Mouse (Mus musculus) heart, embryonic 15.5 days (tissue): ENCODE measurements around the gene Dok5. TPM values are rescaled to one million over a fixed set of nuclear protein-coding genes. Genes with fewer than 3 reads are reported as not detected.

Source experiments
- ATAC-seq: fragments of 200-750 bp; cut with Nextera tagmentation; replicated peaks from 2 replicates; pipeline ENCODE4 v1.8.0; 2017; ENCODE audit warnings: low read depth, moderate TSS enrichment; ENCODE audit not compliant: insufficient number of reproducible peaks, insufficient read depth, low FRiP score
- H3K27ac ChIP-seq: fragments of 300-500 bp; sonication (generic); 2 replicates; pipeline ENCODE4 v1.5.1; 2015; ENCODE audit warnings: mild to moderate bottlenecking, inconsistent platforms
- H3K27me3 ChIP-seq: fragments of 300-500 bp; sonication (generic); 2 replicates; pipeline ENCODE4 v1.6.1; 2015; ENCODE audit warnings: inconsistent platforms
- H3K36me3 ChIP-seq: fragments of 300-500 bp; sonication (generic); 2 replicates; pipeline ENCODE4 v1.6.1; 2015; ENCODE audit warnings: mild to moderate bottlenecking, inconsistent platforms
- H3K4me1 ChIP-seq: fragments of 300-500 bp; sonication (generic); replicated peaks from 2 replicates; pipeline ENCODE4 v1.6.1; 2015; ENCODE audit warnings: inconsistent platforms
- H3K4me2 ChIP-seq: fragments of 300-500 bp; sonication (generic); 2 replicates; pipeline ENCODE4 v1.6.1; 2015; ENCODE audit warnings: inconsistent platforms, mild to moderate bottlenecking, moderate library complexity
- H3K4me3 ChIP-seq: fragments of 300-500 bp; sonication (generic); 2 replicates; pipeline ENCODE4 v1.5.1; 2015; ENCODE audit warnings: mild to moderate bottlenecking, inconsistent platforms
- H3K9ac ChIP-seq: fragments of 300-500 bp; sonication (generic); 2 replicates; pipeline ENCODE4 v1.6.1; 2015; ENCODE audit warnings: mild to moderate bottlenecking, inconsistent platforms
- H3K9me3 ChIP-seq: fragments of 300-500 bp; sonication (generic); replicated peaks from 2 replicates; pipeline ENCODE4 v1.6.1; 2016; ENCODE audit warnings: inconsistent platforms
- WGBS: fragments of 180-500 bp; shearing (Covaris S2); methylation state at CpG from one replicate; pipeline ENCODE4 v1.1.7; 2015; ENCODE audit warnings: mixed read lengths; 5-methylcytosine and 5-hydroxymethylcytosine counted together
- polyA plus RNA-seq: library from polyadenylated mRNA; unstranded; fragments of >200 nt; fragmentation: Nextera tagmentation; extraction: Ambion mirVana; gene quantifications from 2 replicates; pipeline ENCODE4 v1.2.1, GENCODE M21; 2015

Dok5 gene
- polyA plus RNA-seq, 1 experiment from 2014 or later: 5.6 TPM

DNA sequence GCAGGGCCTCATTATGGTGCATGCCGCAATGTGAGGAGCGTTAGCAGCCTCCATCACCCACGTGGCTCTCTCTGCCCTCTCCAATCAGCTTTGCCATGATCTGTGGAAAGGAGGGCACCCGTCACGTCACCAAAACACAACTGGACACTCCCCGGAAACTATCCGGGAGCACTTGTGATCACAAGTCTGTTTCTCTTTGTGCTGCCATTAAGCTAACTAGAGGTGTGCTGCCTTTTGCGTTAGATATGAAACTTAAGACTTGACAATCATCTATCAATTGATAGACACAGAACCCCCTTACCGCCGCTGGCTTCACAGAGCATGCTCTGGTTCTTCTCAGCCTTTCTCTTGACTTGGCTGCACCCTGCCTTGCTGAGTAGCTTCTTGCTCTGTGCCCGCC is 6.9 kb upstream of the Dok5 start:
- no peak overlapping the region for H3K4me2 ChIP-seq
- no peak overlapping the region for H3K9ac ChIP-seq
- peaks cover 7% of the 10 kb centered on the region; the same call in 1 of the 2 replicates for H3K4me1 ChIP-seq
- ATAC-seq: no peak
- no peak overlapping the region for H3K27ac ChIP-seq
- no peaks in the 10 kb centered on the region for H3K9me3 ChIP-seq
- 64% methylated on average over 11 of the region's 11 CpGs for WGBS
- H3K4me3 ChIP-seq: no peak overlapping the region
- no peaks in the 10 kb centered on the region for H3K27me3 ChIP-seq
- no peaks in the 10 kb centered on the region for H3K36me3 ChIP-seq

DNA sequence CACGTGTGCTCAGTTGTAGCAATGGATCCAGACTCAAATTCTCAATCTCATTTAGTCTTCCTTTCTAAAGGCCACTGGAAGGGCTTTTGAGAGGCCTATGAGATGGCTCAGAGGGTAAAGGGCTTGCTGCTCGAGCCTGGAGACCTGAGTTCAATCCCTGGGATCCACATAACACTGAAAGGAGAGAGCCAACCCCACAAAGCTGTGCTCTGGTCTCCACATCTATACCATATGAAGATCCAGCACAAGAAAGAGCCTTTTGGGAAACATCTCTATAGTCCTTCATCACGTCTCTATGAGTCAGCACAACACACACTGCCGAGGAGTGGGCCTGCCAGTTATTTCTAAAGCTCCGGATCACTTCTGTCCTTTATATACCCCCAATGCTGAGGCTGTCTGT is 5.8 kb upstream of the Dok5 start:
- WGBS: 86% methylated on average over 5 of the region's 5 CpGs
- Histone ChIP-seq H3K9ac (no peak overlapping the region), H3K4me1 (peaks cover 7% of the 10 kb centered on the region; the same call in 1 of the 2 replicates), H3K27ac (no peak overlapping the region), H3K4me3 (no peak overlapping the region), H3K9me3 (no peaks in the 10 kb centered on the region), H3K4me2 (no peak overlapping the region), H3K36me3 (no peaks in the 10 kb centered on the region), H3K27me3 (peaks cover 3% of the 10 kb centered on the region; the same call in 1 of the 2 replicates)
- no peak for ATAC-seq

DNA sequence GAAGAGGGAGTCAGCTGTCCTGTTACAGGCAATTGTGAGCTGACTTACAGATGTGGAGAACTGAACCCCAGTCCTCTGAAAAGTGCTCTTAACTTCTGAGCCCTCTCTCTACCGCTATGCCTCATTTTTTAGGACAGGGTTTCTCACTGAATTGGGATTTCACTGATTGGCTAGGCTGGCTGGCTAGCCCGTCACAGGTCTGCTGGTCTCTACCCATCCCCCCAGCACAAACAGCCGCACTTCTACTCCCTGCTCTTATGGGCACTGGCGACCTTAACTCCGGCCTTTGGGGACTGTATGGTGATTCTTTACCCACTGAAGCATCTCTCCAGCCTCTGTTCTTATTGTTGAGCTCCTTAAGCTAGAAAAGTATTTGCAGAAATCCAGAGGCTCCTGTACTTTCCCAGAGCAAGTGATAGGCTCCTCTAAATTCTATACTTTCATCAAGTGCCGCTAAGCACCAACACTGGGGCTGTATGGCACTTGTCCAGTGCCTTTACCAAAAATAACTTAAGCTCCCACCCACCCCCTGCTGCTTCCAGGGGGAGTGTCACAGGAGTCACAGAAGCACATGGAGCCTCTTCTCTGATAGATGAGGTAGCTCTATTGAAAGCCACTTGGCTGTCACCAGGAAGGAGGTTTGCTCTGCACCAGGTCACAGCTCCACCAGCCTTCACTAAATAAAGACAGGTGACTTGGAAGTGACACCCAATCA is 4.5 kb upstream of the Dok5 start:
- no peak overlapping the region for H3K4me3 ChIP-seq
- H3K9me3 ChIP-seq: no peaks in the 10 kb centered on the region
- H3K27ac ChIP-seq: peak overlapping the region; percentile 35
- ATAC-seq: peak; percentile 48; the same call in 1 of the 2 replicates
- H3K36me3 ChIP-seq: no peaks in the 10 kb centered on the region
- H3K9ac ChIP-seq: no peak overlapping the region
- peak overlapping the region; percentile 19 for H3K4me2 ChIP-seq
- WGBS: 26% methylated on average over 6 of the region's 6 CpGs
- H3K4me1 ChIP-seq: peaks cover 15% of the 10 kb centered on the region
- H3K27me3 ChIP-seq: peaks cover 11% of the 10 kb centered on the region; the same call in 1 of the 2 replicates

DNA sequence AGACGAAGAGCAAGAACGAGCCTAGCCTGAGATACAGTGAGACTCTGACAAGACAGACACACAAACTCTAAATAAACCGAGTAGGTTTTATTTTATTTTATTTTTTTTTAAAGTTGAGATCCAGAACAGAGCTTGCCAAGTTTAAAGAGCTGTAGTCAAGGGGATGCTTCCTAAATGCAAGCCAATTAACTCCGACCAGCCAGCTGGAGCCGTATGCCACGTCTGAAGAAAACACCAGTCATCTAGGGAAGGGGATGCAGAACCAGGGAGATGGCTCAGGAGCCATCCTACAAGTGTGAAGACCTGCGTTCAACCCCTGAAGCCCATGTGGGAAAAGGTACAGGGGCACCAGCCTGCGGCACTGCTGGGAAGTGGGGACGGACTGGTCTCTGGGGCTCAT is 2.7 kb upstream of the Dok5 start:
- no peaks in the 10 kb centered on the region for H3K36me3 ChIP-seq
- H3K27me3 ChIP-seq: peaks cover 14% of the 10 kb centered on the region; the same call in 1 of the 2 replicates
- peaks cover 20% of the 10 kb centered on the region for H3K4me1 ChIP-seq
- no peak overlapping the region for H3K27ac ChIP-seq
- 87% methylated on average over 9 of the region's 9 CpGs for WGBS
- H3K4me2 ChIP-seq: no peak overlapping the region
- no peak for ATAC-seq
- no peaks in the 10 kb centered on the region for H3K9me3 ChIP-seq
- no peak overlapping the region for H3K4me3 ChIP-seq
- no peak overlapping the region for H3K9ac ChIP-seq

DNA sequence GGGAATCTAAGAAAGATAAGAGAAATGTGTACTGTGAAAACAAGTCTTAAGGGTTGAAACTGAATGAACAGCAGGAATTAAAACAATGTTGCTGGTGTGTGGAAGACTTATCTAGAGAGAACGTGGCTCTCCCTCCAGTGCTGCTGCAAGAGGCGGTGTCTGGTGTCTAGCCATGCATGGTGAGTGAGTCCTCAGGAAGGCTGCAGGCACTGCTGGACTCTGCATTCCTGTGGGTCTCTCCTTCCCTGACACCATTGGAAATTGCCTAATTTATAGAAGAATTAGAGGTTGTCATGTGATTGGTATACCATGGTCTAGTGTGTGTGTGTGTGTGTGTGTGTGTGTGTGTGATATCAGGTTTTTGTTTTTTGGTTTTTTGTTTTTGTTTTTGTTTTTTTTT is 1.9 kb upstream of the Dok5 start:
- Histone ChIP-seq H3K9ac (no peak overlapping the region), H3K4me1 (peaks cover 20% of the 10 kb centered on the region), H3K4me3 (no peak overlapping the region), H3K9me3 (no peaks in the 10 kb centered on the region), H3K27me3 (peaks cover 14% of the 10 kb centered on the region; the same call in 1 of the 2 replicates), H3K36me3 (no peaks in the 10 kb centered on the region), H3K4me2 (no peak overlapping the region), H3K27ac (no peak overlapping the region)
- ATAC-seq: no peak
- WGBS: 31% methylated on average over 2 of the region's 2 CpGs

DNA sequence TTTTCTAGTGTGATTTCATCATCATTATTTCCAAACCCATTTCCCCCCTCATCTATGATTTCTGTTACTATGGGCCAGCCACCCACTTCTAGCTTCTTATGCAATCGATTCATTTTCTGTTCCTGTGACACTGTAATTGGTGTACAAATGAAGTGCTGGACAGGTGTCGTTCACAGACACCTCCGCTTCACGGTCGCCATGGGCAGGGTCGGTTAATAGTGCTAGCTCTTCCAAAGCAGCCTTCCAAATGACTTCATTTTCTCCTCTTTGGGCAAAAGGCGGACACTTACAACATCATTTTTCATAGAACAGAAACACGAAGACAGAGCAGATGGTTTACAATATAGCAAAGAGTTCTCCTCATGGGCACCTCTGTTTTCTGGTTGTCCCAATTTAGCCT is 1.5 kb upstream of the Dok5 start:
- Histone ChIP-seq H3K36me3 (no peaks in the 10 kb centered on the region), H3K27ac (no peak overlapping the region), H3K27me3 (peaks cover 14% of the 10 kb centered on the region; the same call in 1 of the 2 replicates), H3K4me1 (peaks cover 20% of the 10 kb centered on the region), H3K4me3 (no peak overlapping the region), H3K9me3 (no peaks in the 10 kb centered on the region), H3K4me2 (no peak overlapping the region), H3K9ac (no peak overlapping the region)
- no peak for ATAC-seq
- WGBS: 91% methylated on average over 8 of the region's 8 CpGs

DNA sequence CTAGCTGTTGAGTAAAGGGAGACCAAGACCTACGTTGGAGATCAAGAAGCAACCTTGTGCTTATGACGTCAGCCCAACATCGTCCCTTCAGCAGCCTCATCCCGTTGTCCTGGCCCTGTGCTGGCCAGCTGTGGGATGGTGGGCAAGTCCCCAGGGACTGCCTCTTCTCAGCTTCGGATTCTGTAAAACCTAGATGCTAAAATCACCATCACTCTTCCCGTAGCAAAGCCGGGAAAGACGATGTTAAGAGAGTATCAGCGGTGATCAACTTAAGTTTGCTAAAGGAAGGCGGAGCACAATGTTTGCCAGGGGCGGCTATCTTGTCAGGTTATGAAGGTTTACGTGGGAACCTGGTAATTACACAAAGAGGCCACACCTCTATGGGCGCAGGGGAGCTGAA is 826 bp upstream of the Dok5 start:
- H3K36me3 ChIP-seq: no peaks in the 10 kb centered on the region
- no peak overlapping the region; the same call in 1 of the 2 replicates for H3K4me2 ChIP-seq
- peaks cover 14% of the 10 kb centered on the region; the same call in 1 of the 2 replicates for H3K27me3 ChIP-seq
- H3K4me1 ChIP-seq: peaks cover 23% of the 10 kb centered on the region
- H3K4me3 ChIP-seq: no peak overlapping the region
- H3K9me3 ChIP-seq: no peaks in the 10 kb centered on the region
- WGBS: 72% methylated on average over 13 of the region's 13 CpGs
- H3K27ac ChIP-seq: no peak overlapping the region
- ATAC-seq: no peak
- H3K9ac ChIP-seq: no peak overlapping the region

DNA sequence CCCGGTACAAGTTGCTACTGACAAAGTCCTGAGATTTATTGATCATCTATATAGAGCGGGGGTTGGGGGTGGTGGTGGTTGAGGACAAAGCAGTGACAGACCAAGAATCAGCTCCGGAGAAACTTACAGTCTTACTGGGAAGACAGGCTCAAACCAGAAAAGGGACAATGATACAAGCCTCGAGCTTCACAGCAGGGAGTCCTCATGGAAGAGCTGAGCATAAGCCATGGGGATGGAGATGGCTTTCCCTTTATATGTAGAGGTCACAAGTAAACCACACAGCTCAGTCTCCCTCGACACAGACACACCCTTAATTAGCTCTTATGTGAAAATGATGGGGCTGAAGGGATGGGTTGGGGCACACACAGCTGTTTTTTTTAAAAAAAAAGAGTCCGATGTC is 402 bp upstream of the Dok5 start:
- WGBS: 25% methylated on average over 6 of the region's 6 CpGs
- H3K27ac ChIP-seq: peak overlapping the region; percentile 56; the same call in 1 of the 2 replicates

DNA sequence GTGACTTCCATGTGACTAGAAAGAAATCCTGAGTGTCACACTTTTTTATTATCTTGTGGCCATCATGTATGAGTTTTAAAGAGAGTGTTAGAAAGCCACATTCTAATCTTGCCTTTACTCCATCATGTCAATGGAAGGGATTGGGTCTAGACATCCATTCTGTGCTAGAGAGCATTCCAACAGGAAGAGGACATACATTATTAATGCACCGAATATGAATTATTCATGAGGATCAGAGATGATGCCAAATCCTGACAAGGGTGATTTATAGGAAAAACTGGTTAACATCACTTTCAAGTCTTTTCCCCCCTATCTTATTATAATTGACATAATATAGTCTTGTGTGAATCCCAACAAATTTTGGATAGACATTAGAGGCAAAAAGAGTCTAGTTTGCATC is 2.1 kb downstream of the Dok5 start:
- Histone ChIP-seq H3K9ac (no peak overlapping the region), H3K4me2 (no peak overlapping the region), H3K9me3 (no peaks in the 10 kb centered on the region), H3K4me1 (peaks cover 18% of the 10 kb centered on the region), H3K4me3 (no peak overlapping the region), H3K27ac (no peak overlapping the region), H3K36me3 (no peaks in the 10 kb centered on the region), H3K27me3 (peaks cover 14% of the 10 kb centered on the region; the same call in 1 of the 2 replicates)
- ATAC-seq: no peak
- 95% methylated on average over 1 of the region's 1 CpGs for WGBS

More for the DNA sequence above, 402 bp upstream of the Dok5 start:
- no peak for ATAC-seq
- Histone ChIP-seq H3K4me3 (peak overlapping the region; percentile 57), H3K4me1 (peaks cover 25% of the 10 kb centered on the region), H3K4me2 (peak overlapping the region; percentile 84), H3K9me3 (no peaks in the 10 kb centered on the region), H3K27me3 (peaks cover 14% of the 10 kb centered on the region; the same call in 1 of the 2 replicates), H3K36me3 (no peaks in the 10 kb centered on the region), H3K9ac (peak overlapping the region; percentile 49)

DNA sequence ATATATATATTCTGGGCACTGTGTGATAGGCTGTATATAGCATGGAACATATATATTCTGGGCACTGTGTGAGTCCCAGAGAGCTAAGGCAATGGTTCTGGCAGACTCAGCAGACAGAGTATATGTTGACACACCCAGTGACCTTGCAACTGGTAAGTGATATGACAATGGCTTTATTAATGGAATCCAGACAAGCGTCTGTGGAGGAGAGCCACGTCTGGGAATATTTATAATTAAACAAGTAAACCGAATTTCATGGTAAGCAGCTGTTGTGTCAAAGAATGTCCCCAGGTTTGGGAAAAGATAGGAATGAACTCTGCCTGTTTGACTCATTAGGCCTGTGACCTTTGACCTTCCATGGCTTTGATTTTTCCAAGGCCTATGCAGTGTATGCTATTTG is 2.8 kb downstream of the Dok5 start:
- Histone ChIP-seq H3K36me3 (no peaks in the 10 kb centered on the region), H3K9ac (no peak overlapping the region), H3K4me3 (no peak overlapping the region), H3K9me3 (no peaks in the 10 kb centered on the region), H3K27me3 (peaks cover 14% of the 10 kb centered on the region; the same call in 1 of the 2 replicates), H3K27ac (no peak overlapping the region), H3K4me1 (peaks cover 19% of the 10 kb centered on the region), H3K4me2 (no peak overlapping the region)
- 47% methylated on average over 3 of the region's 3 CpGs for WGBS
- no peak for ATAC-seq

DNA sequence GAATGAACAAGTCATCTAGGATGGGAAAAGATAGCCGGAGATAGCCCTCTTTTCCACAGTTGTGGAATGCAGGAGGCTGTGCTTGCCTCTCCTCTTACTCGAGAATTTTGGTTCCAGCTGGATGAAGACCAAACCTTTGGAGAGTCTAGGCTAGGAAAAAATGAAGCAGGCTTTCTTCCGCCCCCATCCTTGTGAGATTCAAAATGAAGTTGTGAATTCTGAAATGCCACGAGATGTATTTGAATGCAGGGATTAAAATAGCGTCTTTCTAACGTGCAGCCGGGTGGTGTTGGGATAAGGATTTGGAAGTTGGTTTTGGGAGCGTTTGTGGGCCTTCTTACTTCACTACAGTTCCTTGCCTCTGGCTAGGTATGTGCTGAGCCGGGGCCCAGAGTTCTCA is 6.8 kb downstream of the Dok5 start:
- Histone ChIP-seq H3K9ac (no peak overlapping the region), H3K4me2 (no peak overlapping the region), H3K27me3 (no peaks in the 10 kb centered on the region), H3K4me3 (no peak overlapping the region), H3K9me3 (no peaks in the 10 kb centered on the region), H3K27ac (no peak overlapping the region), H3K36me3 (no peaks in the 10 kb centered on the region), H3K4me1 (peaks cover 17% of the 10 kb centered on the region)
- ATAC-seq: no peak
- WGBS: 81% methylated on average over 9 of the region's 9 CpGs

DNA sequence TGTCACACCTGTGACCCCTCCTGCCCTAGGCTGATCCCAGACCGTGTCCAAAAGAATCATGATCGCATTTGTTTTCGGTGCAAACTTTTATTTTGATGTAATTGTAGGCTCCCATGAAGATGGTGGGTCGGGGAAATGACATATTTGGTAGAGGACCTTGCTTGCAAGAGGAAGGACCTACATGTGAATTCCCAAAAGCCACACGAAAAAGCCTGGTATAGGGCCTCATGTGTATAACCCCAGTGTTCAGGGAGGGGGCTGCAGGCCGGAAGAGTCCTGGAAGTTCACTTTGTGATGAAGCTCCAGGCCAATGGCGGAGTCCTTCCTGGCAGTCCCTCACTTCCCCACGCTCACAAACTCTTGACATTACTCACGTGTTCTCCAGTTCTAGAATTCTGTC is 7.3 kb downstream of the Dok5 start:
- WGBS: 84% methylated on average over 9 of the region's 9 CpGs
- H3K27ac ChIP-seq: no peak overlapping the region
- no peaks in the 10 kb centered on the region for H3K27me3 ChIP-seq
- H3K4me1 ChIP-seq: peaks cover 17% of the 10 kb centered on the region
- H3K4me3 ChIP-seq: no peak overlapping the region
- no peaks in the 10 kb centered on the region for H3K9me3 ChIP-seq
- no peak overlapping the region for H3K4me2 ChIP-seq
- H3K9ac ChIP-seq: no peak overlapping the region
- ATAC-seq: no peak
- no peaks in the 10 kb centered on the region for H3K36me3 ChIP-seq
